21 mouse cellular contexts compared by ENCODE assay signal in genomic region chr8:124480321-124480720, GRCm38 (mm10). TPM values are rescaled to one million over a fixed set of nuclear protein-coding genes. Genes with fewer than 3 reads are reported as not detected.
"Had no signal": no experiment of that assay in that cellular context is flagged by ENCODE, and none has a peak within 500 bp of the region (broad histone marks: within the 10 kb centered on the region; RNA-seq: fewer than 3 reads in every experiment).

No protein-coding gene starts in this region.

- H3K9me3 ChIP-seq: lung, embryonic 15.5 days; midbrain, embryonic 15.5 days; stomach, embryonic 15.5 days had no signal

- H3K36me3 ChIP-seq: lung, embryonic 15.5 days; midbrain, embryonic 13.5 days; midbrain, embryonic 15.5 days; neural tube, embryonic 12.5 days; stomach, embryonic 15.5 days had no signal

- H3K4me1 ChIP-seq: lung, embryonic 15.5 days; megakaryocyte, embryonic 14.5 days; midbrain, embryonic 15.5 days; stomach, embryonic 15.5 days had no signal

- H3K4me3 ChIP-seq: lung, embryonic 15.5 days; megakaryocyte, embryonic 14.5 days; midbrain, embryonic 13.5 days; midbrain, embryonic 15.5 days; neural tube, embryonic 12.5 days; stomach, embryonic 15.5 days had no signal

- H3K27me3 ChIP-seq: lung, embryonic 15.5 days; midbrain, embryonic 13.5 days; midbrain, embryonic 15.5 days; neural tube, embryonic 12.5 days; stomach, embryonic 15.5 days had no signal

- H3K9ac ChIP-seq: liver, postnatal 0 days; lung, embryonic 15.5 days; midbrain, embryonic 13.5 days; midbrain, embryonic 15.5 days; neural tube, embryonic 12.5 days; stomach, embryonic 15.5 days had no signal

- ATAC-seq: liver, postnatal 0 days; lung, postnatal 0 days; midbrain, embryonic 13.5 days; midbrain, embryonic 15.5 days had no signal

- DNase-seq: liver, postnatal 0 days; lung, adult 2 months; lung, postnatal 14 days; lung, postnatal 36 days; right cerebral cortex, postnatal 14 days; thymus, adult 2 months; thymus, postnatal 25 days; thymus, postnatal 4 days had no signal

- H3K4me2 ChIP-seq: lung, embryonic 15.5 days; midbrain, embryonic 11.5 days; midbrain, embryonic 13.5 days; midbrain, embryonic 15.5 days; neural tube, embryonic 12.5 days; stomach, embryonic 15.5 days had no signal

- H3K27ac ChIP-seq: lung, embryonic 15.5 days; macrophage; midbrain, embryonic 13.5 days; midbrain, embryonic 15.5 days; neural tube, embryonic 12.5 days; stomach, embryonic 15.5 days; stomach, postnatal 0 days had no signal

RNA-seq across cellular contexts. Expression of gene Pgbd5, which starts 40.9 kb away (rescaled TPM):
- total RNA-seq: megakaryocyte progenitor cell, adult 5-6 weeks; monocyte, adult 5-6 weeks; neutrophil, adult 5-6 weeks had no signal
